Mouse (Mus musculus): Measurements from ENCODE around the gene Sema4f.

DNA sequence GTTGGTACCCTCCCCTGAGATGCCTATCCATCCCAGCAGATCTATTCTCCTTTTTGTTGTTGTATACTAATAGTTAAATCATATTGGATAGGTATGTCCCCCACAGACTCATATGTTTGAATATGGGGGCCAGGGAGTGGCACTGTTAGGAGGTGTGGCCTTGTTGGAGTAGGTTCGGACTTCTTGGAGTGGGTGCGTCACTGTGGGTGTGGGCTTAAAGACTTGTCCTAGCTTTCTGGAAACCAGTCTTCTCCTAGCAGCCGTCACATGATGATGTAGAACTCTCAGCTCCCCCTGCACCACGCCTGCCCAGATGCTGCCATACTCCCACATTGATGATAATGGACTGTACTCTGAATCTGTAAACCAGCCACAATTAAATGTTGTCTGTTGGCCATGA lies 41.3 kb downstream of the Sema4f start:
- TF ChIP-seq CTCF (IDR thresholded peaks at IDR 0.05; ENCODE audit: low read depth) (no peak), EP300 (IDR thresholded peaks at IDR 0.05; ENCODE audit: low read depth) (no peak)

Data from heart, postnatal 0 days (tissue).